Mouse (Mus musculus) testis, postnatal 14 days (tissue): ENCODE data around the gene Olfr800.

Source experiments
- DNase-seq: peaks from one replicate; pipeline ENCODE4 v3.0.0; 2021; ENCODE audit warnings: low spot score

The Olfr800 gene

DNA sequence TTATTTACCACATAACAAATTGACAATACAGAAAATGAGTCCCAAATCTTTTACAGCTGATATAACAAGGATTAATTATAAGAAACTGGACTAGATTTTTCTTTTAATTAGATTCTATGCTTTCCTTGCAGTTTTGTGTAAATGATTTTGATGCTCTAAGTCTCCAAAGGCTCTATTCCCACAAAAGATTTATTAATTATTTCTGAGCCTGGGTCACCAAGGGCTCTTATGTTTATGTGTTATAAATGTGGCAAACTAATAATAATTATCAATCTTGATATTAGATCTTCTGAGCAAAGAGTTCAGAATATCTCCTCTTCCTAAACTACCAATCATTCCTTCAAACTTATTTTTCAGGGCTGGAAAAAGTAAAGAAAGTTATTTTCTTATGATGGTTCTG, at the start of gene Olfr800:
Gene Olfr800, plus strand, starts transcription at position 301 of the 400 bp plus-strand sequence.
- no peak for DNase-seq

DNA sequence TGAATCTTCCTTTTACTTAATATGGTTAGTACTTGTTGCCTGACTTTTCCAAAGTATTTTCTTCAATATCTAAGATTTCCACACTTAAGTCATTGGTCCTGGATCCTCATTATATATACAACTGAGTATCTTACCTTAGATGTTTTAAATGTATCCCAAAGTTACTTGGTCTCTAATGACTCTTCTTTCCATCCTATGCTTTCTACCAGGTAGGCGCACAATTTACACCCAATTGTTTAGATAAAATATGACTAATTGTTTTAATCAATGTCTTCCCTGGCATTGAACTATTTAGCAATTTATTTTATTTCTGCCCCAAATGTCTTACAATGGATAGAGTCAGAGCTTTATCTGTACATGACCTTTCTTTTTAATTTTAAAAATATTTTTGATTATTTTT, 45.0 kb upstream of the Olfr800 start, which contains the start of gene Olfr796:
Gene Olfr796, minus strand, starts transcription at position 101 of the 400 bp plus-strand sequence.
- no peak for DNase-seq

DNA sequence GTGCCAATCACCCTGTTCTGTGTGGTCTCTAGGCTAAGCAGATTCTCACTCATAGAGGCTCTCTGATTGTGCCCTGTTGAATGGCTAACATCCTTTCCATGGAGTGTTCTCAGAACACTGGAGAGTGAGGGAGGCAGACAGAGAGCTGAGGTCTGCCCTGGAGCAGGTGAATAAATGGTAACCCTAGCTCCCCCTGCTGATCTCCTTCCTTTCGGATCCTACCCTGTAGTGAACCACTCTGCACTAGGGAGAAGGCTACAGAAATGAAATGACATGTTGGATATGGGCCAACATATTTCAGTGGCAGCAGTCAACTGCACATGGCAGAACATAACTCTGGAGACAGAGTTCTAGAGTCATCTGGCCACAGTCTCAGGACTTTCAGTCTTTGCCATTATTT, 35.8 kb upstream of the Olfr800 start:
- DNase-seq: no peak

DNA sequence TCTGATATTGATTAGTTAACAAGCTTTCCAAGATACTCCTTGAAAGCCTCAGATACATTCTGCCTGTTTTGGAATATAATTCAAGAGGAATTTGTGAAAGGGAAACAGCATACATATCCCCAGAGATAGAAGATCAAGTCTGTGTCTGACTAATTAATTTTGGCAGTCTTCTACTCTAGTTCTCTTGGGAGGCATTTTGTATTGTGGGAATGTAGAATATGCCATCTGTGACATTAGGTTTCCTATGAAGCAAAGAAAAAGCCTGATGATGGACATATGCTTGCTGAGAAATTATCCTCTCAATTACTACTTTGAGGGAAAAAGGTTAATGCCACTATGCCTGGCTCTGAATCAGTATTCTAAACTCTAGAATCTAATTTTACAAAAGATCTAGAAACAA, 34.2 kb upstream of the Olfr800 start:
- no peak for DNase-seq

DNA sequence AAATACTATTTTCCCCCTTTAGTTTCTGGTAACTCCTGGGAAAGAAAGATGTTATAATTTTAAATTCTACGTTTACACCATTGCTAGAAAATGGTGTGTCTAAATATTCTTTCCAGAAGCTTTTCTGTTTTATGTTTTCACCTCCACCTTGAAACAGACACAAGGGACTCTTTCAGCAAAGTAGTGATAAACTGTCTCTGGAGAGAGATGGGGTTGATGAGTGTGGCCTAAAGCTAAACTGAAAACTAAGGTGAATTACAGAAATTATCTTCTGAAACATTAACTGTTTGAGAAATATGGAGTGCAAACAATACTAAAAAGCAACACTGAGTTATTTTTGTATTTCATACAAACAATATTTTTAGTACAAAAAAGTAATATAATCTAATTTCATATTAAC, 29.7 kb upstream of the Olfr800 start, which contains the start of gene Olfr798:
Gene Olfr798, minus strand, starts transcription at position 101 of the 400 bp plus-strand sequence.
- no peak for DNase-seq

DNA sequence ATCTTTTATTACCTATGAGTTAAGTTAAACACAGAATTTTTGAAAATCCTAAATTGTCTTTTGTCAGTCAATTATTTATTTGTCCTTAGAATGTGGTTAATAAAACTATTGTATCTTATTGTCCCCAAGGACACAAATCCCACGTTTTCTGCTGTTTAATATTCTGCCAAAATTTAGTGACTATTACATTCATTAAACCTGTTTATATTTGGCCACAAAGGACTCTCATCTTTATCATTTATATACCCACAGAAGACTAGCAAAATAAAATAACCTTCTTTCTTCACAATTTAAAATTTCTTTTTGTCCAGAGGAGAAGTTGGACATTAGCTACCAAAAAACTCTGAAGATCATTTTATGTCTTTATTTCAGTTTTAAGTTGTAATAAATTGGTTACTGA, 20.3 kb upstream of the Olfr800 start, which contains the start of gene Olfr799:
Gene Olfr799, plus strand, starts transcription at position 301 of the 400 bp plus-strand sequence.
- DNase-seq: no peak

DNA sequence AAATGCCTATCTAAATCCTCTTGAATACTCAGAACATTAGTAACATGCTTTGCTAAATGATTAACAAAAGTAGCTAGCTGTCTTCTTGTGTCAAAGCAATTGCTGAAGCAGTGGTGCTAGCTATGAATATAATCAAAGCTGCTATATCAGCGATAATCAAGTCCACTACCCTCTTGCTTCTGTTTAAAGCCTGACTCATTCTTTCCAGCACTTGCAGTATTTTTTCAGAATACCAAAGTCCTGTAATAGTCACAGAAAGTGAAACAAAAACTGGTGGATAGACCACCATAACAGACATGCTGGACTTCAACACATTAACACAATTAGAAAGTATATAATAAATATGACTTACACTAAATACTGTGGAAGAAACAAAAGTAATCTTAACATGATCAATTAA, 5.7 kb upstream of the Olfr800 start:
- no peak for DNase-seq

DNA sequence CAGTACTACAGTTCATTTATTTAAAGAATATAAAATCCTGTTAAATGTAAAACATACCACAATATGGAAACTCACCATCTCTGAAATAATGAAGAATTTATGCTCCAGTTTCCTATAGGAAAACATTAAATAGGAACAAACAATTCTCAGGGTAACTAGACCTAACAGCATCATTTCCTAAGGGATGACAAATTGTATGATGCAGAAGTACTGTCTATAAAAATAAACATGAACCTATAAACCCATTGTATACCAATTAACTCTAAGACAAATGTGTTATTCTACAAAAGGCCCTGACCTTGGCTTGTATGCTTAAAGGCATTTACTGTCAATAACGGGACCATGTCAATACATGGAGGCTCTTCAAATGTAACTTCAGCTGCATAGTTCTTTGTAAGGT, 16.3 kb downstream of the Olfr800 start, which contains the start of gene Olfr801:
Gene Olfr801, minus strand, starts transcription at position 101 of the 400 bp plus-strand sequence.
- DNase-seq: no peak

DNA sequence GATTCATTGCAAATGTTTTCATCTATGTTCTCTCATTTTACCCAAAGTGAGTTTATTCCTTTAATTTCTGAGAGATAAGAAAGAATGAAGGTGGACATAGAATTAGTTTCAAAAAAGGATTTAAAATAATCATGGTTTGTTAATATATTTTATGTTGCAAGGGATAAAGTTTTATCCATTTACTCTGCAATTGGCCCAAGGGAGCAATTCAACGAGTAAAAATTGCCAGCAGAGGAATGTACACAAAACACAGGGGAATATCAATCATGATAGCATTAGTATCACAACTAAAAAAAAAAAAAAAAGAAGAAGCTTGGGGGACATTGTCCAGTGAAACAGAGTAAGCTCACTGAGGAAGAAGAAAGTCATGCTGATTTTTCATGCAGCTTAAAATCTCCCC, 30.6 kb downstream of the Olfr800 start, which contains the start of gene Olfr802:
Gene Olfr802, minus strand, starts transcription at position 101 of the 400 bp plus-strand sequence.
- DNase-seq: no peak

DNA sequence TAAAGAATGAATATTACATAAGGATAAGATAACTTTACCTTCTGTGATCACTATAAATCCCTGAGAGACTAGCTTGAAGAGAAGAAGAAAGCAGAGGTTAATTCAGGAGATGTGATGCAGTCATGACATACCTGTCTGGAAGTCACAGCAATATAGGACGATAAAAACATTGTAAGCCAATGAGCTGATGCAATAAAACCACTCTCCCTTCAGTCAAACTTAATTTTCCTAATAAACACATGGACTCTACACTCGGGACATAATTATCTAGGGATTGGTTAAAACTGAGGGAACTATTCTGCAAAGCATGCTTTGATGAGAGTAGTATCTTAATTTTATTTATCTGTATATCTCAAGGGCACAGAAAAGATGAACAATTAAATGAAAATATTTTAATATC, 36.7 kb downstream of the Olfr800 start, which contains the start of gene Olfr803:
Gene Olfr803, minus strand, starts transcription at position 101 of the 400 bp plus-strand sequence.
- DNase-seq: no peak

DNA sequence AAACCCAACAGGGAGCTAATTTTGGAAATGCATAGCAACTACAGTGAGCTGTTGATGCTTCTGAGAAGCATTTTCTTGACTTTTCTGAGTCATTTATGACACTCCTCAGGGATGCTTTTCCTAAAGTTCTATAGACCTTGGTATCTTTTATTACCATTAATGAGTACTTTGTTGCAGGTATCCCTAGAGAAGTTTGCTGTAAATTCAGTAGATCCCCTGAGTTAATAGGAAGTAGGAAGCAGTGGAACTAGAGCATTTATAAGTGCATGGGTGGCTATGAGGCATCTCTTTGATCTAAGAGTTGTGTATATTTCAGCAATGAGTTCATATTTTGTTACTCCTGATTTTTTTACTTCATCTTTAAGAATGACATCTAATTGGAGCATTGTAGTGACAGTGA, 45.4 kb downstream of the Olfr800 start, which contains the start of gene Olfr804:
Gene Olfr804, plus strand, starts transcription at position 301 of the 400 bp plus-strand sequence.
- DNase-seq: no peak
